Mouse (Mus musculus) R1 (cell line): ENCODE data around the gene Krtap29-1.

Experiments used
- DNase-seq: peaks from one replicate; pipeline ENCODE4 v3.0.0-alpha.2; 2018; ENCODE audit warnings: low read depth, low spot score

The Krtap29-1 gene

DNA sequence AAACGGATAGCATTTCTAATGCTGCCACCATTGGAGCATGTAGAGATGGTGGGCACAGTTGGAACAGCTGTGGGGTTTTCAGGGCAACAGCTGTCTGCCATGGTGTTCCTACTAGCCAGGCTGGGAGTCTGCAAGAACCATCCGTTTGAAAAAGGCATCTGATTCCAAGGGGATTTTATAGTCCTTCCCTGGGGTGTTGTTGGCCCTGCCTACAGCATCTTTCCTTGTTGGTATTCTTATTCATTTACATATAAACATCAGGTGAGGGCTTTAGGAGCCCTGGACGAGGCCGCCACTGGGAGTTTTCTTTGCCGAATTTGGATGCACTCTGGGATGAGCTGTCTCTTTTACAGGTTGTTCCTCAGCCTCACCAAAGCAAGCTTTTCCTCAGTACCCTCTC is at the start of gene Krtap29-1:
TSS of gene Krtap29-1 (minus strand) at position 101 of the 400 bp plus-strand sequence.
- no peak for DNase-seq

DNA sequence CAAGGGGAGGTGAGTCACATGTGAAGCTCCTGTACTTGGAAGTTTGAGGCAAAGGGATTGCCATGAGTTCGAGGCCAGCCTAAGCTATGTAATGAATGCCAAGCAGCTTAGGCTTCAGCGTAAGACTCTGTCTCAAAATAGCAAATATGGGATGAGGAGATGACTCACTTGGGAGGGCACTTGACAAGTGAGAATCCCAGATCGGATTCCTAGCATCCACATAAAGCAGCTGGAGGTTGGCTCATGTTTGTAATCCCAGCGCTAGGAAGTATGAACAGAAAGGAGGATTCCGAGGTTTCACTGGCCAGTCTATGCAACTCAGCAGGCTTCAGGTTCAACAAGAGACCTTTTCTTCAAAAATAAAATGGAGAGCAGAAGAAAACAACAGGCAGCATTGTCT is 42.6 kb upstream of the Krtap29-1 start:
- DNase-seq: no peak

DNA sequence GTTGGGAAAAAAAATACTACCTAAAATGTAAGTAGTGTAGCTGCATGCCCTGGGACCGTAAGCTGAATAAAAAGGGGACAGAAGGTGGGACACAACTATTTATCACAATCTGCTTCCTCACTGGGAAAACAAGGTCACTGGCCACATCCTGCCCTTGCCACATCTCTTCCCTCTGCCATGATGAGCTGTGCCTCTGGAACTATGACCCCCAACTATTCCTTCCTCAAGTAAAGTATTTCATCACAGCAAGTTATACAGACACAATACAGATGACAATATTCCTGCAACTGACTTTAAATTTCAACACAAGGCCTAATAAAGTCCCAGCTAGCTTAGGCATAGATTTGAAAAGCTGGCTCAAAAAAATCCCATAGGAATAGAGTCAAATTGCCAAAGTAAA is 40.6 kb upstream of the Krtap29-1 start:
- no peak for DNase-seq

DNA sequence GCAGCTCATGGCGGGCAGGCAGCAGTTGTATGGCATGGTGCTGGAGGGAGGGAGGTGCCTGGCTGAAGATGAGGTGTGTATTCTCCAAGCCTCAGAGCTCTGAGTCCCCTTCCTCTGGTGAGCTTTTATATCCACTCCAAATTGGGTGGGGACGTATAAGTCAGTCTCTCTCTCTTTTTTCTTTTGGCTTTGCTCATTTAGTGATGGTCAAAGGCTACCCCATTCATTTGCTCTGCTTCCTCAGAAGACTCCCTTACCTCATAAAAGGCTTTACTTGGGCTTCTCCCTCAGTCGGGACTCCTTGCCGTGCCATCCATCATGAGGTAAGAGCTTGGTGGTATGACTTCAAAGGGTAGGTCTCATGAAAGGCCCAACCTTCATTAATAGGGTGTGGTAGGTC is 37.3 kb upstream of the Krtap29-1 start, which contains the start of gene Krt33a:
TSS of gene Krt33a (minus strand) at position 101 of the 400 bp plus-strand sequence.
- DNase-seq: no peak

DNA sequence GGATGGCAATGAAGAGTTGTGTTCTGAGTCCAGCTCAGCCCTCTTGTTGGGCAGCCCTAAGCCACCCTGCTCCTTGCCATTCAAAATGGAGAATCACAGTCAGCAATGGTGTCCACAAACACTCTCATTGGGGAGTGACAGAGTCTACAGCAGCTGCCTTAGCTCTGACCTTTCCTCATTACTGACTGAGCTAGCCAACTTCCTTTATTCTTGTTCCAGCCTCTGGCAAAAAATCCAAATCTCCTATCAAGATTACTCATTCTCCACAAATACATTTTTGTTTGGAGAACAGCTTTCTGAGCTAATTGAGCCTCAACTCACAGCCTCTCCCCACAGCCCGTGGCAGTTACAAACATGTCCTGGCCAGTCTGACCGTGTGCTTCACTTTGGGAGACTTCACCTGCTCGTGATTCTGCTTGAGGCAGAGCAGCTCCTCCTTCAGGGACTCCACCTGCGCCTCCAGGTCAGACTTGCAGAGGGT is 34.9 kb upstream of the Krtap29-1 start:
- no peak for DNase-seq

DNA sequence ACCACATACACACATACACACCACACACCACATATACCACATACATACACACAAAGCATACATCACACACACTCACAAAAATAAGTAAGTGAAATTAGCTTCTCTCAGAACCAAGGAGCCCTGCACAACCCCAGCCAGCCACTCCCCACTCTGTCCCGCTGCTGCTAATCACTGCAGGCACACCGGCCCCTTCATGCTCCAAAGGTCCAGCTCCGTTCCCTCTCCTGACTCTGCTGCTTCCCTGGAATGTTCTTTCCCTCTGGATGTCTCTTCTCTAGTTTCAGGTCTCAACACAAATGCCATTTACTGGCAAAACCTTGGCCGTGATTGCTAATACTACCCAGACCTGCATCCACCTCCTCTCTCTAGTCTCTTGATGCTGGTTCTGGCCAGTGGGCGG is 31.8 kb upstream of the Krtap29-1 start:
- DNase-seq: no peak

DNA sequence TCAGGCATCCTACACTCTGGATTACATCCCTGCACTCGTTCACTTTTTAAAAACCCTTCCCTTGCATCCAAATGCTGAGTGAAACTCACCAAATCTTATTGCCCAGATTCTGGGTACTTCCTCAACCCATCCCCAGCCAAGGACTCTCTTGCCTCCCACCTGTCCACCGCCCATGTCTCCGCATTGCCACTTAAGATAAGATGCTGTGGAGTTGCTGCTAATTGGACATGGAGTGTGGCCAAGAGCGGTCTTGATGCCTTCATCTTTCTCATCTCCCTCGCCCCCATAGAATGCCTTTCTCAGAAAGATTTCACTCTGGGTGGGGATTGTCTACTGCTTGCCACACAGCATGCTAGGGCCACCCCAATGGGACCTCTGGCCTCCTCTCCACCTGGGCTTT is 29.5 kb upstream of the Krtap29-1 start:
- no peak for DNase-seq

DNA sequence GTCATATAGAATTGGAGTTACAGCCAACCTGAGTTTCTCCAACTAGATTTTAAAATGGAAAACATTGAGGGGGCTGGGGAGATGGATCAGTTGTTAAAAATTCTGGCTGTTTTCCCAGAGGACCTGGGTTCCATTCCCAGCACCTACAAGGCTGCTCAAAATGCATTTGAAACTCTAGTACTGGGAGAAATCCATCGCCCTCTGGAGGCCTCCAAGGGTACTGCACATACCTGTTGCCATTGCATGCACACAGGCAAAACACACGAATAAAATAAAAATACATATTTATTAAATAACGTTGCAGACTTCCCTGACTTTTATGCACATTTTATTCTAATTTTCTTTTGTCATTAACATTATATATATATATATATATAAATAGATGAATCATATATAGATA is 27.8 kb upstream of the Krtap29-1 start:
- DNase-seq: peak; percentile 61

DNA sequence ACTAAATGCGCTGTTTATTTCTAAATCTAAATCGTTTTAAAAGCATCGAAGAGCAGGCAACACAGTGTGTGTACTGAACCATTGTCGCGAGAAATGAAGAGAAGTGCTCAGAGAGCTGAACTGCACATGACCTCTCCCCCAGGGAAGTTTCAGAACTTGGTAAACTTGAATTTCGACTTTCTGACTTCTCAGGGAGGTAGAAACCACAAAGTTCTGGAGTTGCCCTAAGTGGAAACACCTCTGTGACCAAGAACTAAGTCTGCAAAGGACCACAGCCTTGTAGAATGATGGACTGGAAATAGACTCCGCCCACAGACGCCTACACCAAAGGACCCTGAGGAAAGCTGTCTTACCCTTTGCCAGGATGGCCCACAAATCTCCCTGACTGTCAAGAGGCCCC is 27.1 kb upstream of the Krtap29-1 start:
- no peak for DNase-seq

DNA sequence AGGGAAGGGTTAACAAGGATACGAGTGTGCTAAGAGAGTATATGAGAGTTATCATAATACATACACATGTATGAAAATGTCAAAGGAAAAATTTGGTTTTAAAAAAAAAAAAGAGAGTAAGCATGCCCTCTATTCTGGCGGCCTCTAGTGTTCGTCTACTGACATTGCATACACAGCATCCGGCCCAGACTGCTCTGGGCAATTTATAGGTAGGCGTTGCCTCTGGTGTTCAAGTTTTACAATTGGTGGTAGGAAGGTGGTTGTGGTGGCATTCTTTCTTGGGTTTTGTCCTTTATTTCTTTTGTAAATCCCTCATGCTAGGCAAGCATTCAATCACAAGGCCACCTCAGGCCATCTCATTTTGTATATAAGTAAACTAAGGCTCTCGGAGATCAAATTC is 26.0 kb upstream of the Krtap29-1 start:
- peak; percentile 62 for DNase-seq

DNA sequence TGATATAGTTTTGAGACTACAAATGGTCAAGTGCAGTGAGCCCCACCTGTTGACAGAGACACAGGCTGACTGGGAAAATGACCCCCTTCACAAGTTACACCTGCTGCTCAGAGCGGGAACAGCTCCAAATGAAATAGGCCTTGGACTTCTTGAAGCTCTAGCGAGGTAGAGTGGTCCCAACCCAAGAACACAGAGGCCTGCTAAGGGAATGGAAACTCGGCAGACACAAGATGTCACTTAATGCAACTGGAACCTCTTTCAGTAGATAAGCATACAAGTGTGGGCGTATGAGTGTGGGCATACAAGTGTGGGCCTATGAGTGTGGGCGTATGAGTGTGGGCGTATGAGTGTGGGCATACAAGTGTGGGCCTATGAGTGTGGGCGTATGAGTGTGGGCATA is 20.2 kb upstream of the Krtap29-1 start:
- DNase-seq: no peak

DNA sequence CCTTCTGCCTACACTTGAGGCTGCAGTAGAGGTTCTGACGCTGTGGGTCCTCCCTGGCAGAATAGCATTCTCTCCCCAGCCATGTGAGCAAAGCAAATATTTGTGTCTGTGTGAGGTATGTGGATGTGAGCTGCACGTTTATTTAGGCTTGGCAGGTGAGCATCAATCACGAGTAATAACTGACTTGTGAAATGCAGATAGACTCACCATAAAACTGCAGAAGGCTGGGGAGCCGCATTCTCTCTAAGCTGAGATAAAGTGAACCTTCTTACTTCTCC is 15.5 kb upstream of the Krtap29-1 start:
- no peak for DNase-seq

DNA sequence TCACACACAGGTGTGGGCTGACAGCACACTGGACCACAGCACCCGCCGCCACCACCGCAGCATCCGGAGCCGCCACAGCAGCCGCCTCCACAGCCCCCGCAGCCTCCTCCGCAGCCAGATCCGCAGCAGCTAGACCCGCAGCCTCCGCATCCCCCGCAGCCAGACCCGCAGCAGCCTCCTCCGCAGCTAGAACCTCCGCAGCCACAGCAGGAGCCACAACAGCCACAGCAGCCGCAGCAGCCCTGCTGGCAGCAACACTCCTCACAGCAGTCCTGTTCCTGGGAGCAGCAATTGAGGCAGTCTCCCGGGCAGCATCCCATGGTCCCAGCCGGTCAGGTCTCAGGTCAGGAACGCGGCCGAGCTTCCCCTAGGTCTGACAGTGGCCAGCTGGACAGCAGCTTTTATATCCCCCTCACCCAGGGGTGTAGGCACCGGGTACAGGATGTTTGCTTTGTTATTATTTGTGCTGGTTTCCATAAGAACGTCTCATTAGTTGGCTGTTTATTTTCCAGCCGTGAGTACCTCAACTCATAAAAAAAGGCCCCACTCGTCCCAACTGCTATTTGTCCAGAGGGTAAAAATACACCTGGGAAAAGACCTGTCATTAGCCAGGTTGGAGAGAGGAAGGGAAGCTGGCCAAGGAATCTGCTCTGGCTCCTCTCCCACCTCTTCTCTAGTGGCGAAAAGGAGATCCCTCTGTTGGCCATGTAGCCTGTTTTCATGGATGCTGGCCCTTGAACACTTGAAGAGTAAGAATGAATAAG is 14.9 kb upstream of the Krtap29-1 start, which contains the start of gene Krtap17-1:
TSS of gene Krtap17-1 (minus strand) at position 375 of the 764 bp plus-strand sequence.
- no peak for DNase-seq

DNA sequence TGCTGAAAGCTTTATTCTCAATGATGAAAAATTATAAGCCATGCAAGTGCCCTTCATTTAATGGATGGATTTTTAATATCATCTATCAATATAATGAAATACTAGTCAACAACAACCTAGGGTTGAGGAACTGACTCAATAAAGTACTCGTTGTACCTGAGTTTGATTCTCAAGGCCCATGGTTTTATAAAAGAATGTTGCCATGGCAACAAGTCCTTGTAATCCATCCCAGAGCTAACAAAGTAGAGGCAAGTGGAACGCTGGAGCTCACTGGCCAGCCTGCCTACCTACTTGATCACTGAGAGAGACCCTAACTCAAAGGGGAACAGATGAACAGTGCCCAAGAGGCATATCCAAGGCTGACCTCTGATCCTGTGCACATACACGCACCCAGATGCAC is 11.7 kb upstream of the Krtap29-1 start:
- peak; percentile 32 for DNase-seq

DNA sequence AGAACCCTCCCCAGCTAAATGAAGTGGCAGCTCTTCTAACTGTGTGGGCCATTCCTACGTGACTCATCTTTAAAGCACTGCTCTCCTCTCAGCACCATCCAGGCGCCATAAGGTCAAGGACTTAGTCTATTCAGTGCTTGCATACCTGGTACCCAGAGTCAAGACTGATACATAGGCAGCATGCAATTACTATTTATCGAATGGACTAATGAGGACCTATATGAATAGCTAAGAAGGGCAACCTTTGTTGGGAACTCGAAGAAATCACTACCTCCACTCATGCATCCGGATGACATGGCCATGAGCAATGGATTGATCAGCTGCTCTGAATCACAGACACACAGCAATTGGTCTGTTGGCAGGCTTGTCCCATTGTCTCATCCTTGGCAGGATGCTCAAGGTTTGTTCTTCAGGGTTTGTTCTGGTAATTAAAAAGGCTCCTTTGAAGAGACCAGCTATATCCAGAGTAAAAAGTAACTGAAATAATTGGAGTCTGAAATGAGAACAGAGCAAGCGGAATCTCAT is 11.1 kb upstream of the Krtap29-1 start:
- no peak for DNase-seq

DNA sequence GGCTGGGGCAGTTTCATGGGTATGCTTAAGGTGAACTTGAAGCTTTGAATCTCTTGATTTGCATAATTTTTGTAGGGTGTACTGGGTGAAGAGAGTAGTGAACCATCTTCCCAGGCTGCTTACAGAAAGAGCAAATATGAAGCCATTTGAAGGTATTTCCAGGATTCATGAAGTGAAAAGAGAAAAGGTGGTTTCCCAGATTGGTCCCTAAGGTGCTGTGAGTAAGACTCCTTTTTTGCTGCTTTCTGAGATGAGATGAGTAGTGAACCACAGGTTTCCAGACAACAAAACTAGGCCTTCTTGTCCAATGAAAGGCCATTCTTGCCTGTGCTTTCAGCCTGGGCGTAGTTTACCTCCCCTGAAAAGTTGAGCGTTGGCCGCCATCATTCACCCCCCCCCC is 9.7 kb upstream of the Krtap29-1 start:
- DNase-seq: no peak

DNA sequence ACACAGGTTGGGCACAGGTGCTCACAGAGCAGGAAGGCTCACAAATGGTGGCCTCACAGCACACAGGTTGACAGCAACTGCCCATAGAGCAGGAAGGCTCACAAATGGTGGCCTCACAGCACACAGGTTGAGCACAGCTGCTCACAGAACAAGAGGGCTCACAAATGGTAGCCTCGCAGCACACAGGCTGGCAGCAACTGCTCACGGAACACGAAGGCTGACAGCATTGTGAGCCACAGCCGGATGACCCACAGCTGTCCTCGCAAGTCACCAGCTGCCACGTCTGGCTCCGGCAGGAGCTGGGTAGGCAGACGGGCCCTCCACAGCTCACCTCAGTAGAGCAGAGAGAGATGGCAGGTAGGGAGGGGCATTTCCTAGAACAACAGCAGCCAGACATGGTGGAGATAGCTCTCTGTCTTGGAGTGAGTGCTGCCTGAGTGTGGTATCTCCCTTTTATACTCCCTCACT is 7.4 kb upstream of the Krtap29-1 start, which contains the start of gene Krtap16-1:
TSS of gene Krtap16-1 (minus strand) at position 418 of the 468 bp plus-strand sequence.
- DNase-seq: no peak

DNA sequence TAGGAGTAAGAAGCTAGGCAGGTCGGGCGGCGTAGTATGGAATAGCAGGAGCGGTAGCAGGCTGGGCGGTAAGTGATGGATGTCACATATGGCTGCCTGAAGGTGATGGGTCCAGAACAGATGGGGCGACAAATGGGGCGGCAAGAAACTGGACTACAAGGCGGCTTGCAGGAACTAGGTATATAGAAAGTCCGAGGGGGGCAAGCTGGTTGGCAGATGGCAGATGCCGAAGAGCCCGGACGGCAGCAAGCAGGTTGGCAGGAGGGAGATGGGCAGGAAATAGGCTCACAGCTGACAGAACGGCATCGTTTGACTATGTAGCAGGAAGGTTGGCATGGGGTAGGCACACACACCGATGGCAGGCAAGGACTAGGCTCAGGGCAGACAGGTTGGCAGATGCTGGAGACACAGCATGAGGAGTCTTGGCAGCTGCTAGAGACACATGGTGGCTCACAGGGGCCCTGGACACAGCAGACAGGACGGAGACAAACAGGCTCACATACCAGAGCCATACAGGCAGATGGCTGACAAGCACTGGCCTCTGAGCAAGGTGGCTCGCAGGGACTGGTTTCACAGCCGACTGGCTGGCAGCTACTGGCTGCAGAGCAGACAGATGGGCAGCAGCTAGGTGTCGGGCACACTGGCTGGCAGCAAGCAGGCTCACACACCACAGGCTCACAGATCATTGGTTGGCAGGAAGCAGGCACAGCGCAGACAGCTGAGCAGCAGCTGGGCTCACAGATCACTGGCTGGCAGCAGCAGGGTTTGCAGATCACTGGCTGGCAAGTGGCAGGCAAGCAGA is 6.6 kb upstream of the Krtap29-1 start:
- DNase-seq: peak; percentile 9

DNA sequence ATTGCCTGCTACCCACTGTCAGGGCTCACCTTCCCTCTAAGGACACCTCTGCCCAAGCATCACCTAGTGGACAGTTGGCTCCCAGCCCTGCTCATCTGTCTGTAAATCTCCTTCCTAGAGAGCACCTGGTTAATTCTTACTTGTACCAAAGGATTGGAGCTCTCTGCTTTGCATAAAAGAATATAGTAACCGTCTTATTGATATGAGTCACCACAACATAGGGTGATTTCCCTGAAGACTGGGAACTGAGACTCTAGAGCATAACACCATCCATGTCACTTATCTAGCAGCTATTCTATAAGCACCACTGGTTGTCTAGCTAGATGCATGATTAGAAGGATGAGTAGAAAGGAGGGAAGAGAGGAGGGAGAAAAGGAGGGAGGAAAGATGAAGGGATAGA is 4.6 kb upstream of the Krtap29-1 start:
- DNase-seq: no peak

DNA sequence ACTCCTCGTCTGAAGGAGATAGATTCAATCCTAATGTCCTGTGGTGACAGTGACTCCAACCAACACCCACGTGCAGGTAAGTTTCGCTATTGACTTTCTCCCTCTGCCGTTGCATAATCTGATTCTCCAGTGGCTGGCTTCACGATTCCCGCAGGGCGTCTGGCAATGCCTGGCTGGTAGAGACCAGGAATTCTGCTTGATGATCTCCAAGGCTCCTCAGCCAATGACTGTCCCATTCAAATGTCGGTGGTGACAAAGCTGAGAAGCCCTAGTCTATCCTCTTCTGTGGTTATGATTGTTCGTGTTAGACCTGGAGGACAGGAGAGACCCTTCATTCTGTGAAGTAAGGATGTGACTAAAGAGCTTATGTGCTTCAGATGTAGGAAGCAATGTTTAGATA is 3.9 kb upstream of the Krtap29-1 start:
- DNase-seq: no peak

DNA sequence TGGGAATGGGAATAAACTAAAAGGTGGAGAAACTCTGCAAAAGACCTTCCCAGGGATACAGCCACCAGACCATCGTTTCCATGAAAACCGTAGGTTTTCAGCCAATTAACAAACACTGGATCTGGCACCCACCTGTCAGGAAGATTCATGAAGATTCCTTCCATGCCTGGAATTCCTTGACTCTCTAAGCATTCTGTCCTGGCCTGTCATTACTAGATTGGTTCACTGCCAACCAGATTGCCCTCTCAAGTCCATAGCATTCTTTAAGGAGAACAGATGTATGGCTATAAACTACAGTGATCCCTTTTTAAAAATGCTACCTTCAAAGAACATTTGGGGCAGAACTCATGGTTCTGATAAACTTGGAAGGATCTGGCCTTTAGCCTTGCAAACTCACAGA is 12.9 kb downstream of the Krtap29-1 start:
- no peak for DNase-seq

DNA sequence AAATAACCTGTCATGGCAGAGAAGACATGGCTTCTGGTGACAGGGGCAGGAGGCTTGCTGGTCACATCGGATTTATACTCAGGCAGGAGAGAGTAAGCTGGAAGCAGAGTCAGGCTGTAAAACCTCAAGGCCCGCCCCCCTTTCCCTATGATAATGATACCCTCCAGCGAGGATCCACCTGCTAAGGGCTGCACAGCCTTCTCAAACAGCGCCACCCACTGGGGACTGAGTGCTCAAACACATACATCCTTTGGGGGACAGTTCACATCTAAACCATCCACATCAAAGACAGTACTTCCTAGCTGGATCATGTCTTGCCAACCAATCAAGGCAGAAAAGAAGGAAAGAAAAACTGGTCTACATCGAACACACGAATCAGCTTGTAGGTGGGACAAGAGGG is 14.6 kb downstream of the Krtap29-1 start:
- DNase-seq: peak; percentile 57
